Mouse (Mus musculus): ENCODE data around the gene Rnf24. TPM values are rescaled to one million over a fixed set of nuclear protein-coding genes. Genes with fewer than 3 reads are reported as not detected.
A peak's percentile ranks its signal among the peaks of the same experiment; 100 is the strongest.

Rnf24 gene
- total RNA-seq, 2 experiments from 2014 or later, result 1.2 to 1.3 TPM

DNA sequence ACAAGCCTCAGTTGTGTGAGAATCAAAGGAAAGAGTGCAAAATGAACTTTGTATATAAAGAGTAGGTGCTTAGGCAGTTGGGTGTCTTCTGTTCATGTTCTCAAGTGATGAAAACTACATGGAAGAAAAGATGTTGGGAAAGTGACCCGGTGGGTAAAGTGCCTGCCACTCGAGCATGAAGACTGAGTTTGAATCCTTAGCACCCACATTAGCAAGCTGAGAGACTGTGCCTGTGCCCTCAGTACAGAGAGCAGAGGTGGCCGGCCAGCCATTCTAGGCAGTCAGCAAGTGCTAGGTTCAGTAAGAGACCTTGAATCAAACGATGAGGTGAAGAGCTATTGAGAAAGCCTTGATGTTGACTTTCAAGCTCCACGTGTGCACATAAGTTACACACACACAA is 76.0 kb downstream of the Rnf24 start:
- intact Hi-C loops (cut with DNase I), result no loop called here
- DNase-seq, result no peak

DNA sequence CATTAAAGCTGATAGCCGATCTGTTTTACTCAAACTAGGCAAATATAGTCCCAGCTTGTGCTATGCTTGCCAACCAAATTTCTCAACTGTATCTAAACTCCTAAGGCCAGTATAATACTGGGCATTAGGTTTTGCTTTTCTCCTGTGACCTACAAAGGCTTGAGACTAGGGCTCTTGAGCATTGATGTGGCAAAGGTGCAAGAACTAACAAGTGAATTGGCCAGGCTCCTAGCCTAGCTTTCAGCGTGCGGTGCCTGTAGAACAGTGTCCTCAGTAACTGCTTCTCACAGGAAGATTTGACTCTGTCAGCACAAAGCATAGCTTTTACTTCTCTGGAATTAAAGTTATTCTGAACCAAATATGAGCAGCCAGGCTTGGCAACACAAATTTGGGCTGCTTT is 77.2 kb downstream of the Rnf24 start:
- DNase-seq, result no peak
- intact Hi-C loops (cut with DNase I), result no loop called here

DNA sequence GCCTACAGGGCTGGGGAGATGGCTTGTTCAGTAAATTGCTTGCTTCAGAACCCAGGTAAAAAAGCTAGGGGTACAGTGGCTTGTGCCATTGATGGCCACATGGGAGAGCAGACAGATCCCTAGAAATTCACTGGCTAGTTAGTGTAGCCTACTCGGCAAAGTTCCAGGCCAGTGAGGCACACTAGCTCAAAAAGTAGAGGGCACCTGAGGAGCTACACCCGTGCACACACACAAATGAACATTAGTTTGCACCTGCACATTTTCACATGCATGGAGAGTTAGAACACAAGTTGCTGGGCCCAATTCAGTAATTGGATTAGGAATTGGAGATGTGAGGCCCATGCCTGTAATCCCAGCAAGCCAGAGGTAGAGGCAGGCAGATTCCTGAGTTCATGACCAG is 87.6 kb downstream of the Rnf24 start:
- intact Hi-C loops (cut with DNase I), result loop anchor here (5.0 to 10.0 kb wide), 2 partner anchors 147 to 260 kb away; no protein-coding TSS in a partner anchor
- no peak for DNase-seq

DNA sequence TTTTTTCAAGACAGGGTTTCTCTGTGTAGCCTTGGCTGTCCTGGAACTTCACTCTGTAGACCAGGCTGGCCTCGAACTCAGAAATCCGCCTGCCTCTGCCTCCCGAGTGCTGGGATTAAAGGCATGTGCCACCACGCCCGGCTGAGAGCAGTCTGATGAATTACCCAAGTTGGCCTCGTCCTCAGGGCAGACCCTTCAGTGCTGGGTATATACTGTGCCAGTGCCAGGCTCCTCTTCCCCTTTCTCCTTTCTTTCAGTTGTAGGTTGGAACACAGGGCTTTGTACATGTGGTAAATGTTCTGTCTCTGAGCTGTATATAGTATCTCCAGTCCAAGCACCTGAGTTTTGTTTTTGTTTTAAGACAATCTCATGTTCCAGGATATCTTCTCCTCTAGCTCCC is 88.7 kb downstream of the Rnf24 start:
- intact Hi-C loops (cut with DNase I), result loop anchor here (10.0 kb wide), 1 partner anchor 261 kb away; no protein-coding TSS in a partner anchor
- no peak for DNase-seq

DNA sequence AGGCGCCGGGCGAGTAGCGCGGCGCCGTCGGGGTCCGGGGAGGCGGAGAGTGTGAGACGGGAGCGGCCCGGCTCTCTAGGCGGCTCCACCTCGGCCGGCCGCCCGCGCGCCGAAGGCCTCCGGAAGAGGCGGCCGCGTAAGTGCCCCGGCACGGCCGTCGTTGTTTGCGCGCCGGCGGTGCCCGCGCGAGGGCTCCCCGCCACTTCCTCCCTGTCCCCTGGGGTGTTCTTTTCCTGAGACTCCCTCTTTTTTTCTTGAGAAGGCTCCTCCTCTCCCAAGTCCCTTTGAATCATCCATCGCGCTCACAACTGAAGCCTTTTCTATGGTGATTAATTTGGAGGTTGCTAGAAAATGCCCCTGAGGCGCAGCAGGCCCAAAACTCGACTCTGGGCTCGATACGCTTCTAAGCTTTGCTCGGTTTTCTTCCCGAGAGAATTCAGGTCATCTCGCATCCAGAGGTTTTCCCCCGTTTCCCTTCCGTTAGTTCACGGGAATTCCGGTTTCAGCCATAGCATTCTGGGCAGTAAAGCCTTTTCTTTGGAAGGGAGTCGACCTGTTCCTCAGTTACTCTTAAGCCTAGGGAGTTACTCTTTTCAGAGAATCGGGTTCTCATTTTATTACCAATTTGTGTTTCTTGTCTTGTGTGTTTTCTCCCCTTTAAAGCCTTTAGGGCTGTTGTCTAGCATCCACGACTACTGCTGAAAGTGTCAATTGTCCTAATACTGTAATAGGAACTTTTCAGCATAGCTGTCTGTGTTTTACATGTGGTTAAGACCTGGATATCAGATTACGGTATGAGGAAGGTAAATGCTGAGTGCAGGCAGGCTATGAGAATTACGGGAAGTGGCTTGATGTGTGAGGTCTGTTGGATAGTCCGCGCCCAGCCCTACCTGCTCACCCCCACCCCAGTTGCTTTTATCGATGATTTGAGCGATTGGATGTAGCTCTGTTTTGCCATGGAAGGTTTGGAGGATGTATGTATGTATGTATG is 89.7 kb downstream of the Rnf24 start:
- DNase-seq, result no peak
- intact Hi-C loops (cut with DNase I), result loop anchor here (10.0 kb wide), 1 partner anchor 262 kb away; no protein-coding TSS in a partner anchor

DNA sequence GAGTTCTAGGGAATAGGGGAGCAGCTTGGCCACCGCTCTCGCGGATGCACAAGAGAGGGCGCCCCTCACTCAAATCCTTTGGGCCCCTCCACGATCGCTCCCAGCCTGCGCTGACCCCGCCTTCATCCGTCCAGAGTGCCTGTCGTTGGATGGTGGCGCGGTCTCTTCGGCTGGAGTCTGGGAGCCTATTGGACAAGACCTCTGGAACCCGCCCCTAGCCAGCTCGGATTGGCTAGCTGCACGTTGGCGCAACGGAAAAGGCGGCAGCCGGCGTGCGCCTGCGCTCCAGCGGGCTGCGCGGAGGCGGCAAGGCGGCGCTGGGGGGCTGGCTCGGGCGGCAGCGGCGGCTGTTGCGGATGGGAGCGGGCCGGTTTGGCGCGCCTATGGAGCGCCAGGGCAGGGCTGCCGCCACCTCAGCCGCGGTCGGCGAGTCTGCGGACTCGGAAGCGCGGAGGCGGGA is 90.4 kb downstream of the Rnf24 start, which contains the start of gene Pank2:
Pank2 (plus strand) TSS at position 283 of the 460 bp plus-strand sequence.
- intact Hi-C loops (cut with DNase I), result loop anchor here (10.0 kb wide), 1 partner anchor 263 kb away; no protein-coding TSS in a partner anchor

DNA sequence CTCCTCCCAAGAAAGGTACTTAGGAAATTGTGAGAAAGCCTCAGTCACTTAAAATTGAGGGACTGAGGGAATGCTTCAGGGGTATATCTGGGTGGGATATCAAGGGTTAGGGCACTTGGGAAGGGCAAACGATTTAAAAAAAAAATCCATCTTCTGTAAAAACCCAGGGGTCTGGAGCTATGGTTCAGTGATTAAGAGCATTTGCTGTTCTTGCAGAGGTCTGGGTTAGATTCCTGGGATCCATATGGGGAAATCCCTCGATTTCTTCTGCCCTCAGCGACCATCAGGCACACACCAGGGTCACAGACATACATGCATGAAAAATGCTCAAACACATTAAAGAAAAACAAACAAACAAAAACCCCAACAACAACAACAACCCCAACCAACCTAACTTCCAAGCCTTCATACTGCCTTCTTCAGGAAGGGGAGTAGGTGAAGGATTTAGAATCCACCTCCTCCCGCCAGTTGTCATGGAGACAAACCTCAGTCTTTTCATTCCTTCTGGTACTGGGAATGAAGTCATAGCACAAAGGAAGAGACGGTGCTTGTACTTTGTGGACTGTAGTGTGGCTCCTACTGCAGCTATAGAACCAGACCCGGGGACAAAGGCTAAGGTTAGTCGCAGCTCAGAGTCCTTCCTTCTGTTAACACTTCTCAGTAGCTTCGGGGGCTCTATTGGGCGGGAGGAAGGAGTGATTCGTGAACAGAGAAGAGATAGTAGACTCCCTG is 91.0 kb downstream of the Rnf24 start:
- DNase-seq, result no peak
- intact Hi-C loops (cut with DNase I), result loop anchor here (10.0 kb wide), 1 partner anchor 263 kb away; no protein-coding TSS in a partner anchor

More for the DNA sequence above, 90.4 kb downstream of the Rnf24 start, which contains the start of gene Pank2:
- peak; percentile 93 to 97 for DNase-seq

DNA sequence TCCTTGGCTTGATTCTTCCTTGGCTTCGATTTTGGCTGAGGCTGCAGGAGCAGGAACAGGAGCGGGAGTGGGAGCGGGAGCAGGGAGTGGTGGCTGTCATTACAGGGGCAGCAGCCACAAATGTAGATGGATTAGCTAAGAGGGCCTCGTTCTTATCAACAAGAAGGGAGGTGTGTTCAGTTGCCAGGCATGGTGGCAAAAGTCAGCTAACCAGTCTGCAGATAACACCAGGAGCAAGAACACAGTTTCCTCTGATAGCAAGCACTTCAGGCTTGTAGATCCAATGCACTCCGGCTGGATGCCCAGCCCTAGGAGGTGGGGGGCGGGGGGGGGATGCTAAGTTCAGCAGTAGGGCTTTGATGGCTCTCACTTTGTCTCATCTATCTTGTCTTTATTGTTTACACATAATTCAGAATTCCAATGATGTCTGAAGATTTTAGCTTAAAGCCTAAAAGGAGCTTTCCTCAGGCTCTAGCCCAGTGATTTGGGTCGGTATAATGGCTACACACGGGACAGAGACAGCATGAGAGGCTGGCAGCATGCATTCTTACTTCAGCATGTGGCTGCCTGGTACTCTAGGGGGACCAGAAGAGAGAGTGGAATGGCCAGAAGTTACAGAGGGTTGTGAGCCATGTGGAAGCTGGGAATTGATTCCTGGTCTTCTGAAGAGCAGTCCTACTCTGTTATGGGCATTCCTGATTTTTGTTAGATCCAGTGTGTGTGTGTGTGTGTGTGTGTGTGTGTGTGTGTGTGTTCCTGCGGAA is 92.0 kb downstream of the Rnf24 start:
- no peak for DNase-seq
- intact Hi-C loops (cut with DNase I), result loop anchor here (10.0 kb wide), 1 partner anchor 264 kb away; no protein-coding TSS in a partner anchor

DNA sequence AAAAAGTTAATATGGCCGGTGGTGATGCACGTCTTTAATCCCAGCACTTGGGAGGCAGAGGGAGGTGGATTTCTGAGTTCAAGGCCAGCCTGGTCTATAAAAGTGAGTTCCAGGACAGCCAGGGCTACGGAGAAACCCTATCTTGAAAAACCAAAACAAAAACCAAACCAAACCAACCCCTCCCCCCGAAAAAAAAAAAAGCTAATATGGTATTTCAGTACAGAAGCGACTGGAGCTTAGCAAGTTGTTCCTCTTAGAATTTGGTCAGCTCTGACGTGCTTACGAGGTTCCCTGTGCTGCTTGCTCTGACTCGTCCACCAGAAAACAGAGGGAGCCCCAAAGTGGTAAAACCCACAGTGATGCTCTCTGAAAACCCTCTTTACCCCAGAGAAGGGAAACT is 94.0 kb downstream of the Rnf24 start:
- intact Hi-C loops (cut with DNase I), result loop anchor here (10.0 kb wide), 1 partner anchor 294 kb away; no protein-coding TSS in a partner anchor
- DNase-seq, result no peak

DNA sequence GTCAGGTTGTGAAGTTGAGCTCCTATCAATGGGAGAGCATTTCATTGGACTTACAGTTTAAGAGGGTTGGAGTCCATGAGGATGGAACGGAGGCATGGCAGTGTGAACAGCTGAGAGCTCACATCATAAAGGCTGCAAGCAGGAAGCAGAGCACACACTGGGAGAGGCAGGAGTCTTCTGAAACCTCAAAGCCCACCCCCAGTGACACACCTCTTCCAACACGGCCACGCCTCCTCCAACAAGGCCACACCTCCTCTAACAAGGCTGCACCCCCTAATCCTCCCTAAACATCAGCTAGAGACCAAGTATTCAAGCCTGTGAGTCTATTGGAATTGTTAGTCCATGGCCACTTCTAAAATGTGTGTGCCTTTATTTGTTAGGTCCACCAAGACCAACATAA is 97.0 kb downstream of the Rnf24 start:
- DNase-seq, result no peak
- intact Hi-C loops (cut with DNase I), result loop anchor here (2.0 to 10.0 kb wide), 2 partner anchors 161 to 291 kb away; no protein-coding TSS in a partner anchor

DNA sequence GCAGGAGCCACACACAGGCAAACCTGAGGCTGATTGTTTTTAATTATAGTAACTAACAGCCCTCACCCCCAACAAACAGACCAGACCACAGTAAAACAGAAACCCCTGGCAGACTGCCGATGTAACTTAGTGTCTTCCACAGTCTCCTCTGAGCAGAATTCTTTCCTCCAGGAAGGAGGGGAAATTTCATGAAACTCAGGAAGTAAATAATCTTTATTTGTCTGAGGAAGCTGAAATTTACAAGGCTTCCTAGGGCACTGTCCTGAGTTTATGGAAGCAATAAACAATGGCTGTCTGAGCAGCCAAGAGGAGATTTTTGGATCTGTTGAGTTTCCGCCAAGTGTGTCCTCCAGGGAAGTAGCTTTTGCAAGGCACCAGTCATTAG is 98.4 kb downstream of the Rnf24 start:
- intact Hi-C loops (cut with DNase I), result loop anchor here (2.0 to 10.0 kb wide), 3 partner anchors 77 to 290 kb away; no protein-coding TSS in a partner anchor
- no peak for DNase-seq

DNA sequence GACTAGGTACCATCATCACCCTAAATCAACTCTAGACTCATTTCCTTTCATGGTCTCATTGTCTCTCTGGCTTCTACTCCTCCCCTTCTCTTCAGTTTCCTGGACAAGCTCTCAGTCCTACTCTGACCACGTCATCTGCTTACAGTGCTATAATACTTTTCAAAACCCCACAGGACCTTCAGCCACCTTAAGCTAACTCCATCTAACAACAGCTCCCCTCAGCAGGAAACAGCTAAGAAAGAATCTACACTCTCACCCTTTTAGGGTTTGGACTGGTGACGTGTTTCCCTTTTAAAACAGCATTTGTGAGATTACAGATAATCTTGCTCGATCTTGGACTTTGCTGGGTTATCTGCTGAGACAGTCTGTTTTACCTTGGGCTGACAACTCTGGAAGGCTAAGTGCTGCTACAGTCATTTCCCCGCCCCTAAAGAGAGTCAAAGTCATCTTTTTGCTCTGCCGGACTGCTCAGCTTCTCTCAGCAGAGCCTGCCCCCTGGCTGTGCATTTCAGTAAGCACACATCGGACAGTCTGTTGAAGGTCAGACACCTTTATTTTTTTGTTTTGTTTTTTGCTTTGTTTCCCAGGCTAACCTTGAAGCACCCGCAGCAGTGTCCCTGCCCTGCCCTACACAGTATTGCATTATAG is 98.9 kb downstream of the Rnf24 start:
- peak; percentile 40 to 58 for DNase-seq
- intact Hi-C loops (cut with DNase I), result loop anchor here (2.0 to 10.0 kb wide), 3 partner anchors 77 to 289 kb away; no protein-coding TSS in a partner anchor

Small RNA genes within 50 kb of the gene (microRNA-seq; reads per million reads assigned to microRNA genes)
- 13.4 to 13.6 reads per million in 2 experiments for gene Mir103-2

Other genes with a start within 250 kb of the Rnf24 start
- 10 to 100 TPM in 1 of 2 experiments, 1 to 10 TPM in 1; 10.0 to 13.1 TPM for gene Hspa12b, start 225.6 kb downstream of the Rnf24 start, total RNA-seq (2021)
- not detected for gene Gm11037, start 219.4 kb downstream of the Rnf24 start, total RNA-seq (2021)
- 1 to 10 TPM; 4.3 to 4.4 TPM for gene 1700037H04Rik, start 192.8 kb downstream of the Rnf24 start, total RNA-seq (2021)
- 10 to 100 TPM; 63.9 to 64.3 TPM for gene Cenpb, start 172.8 kb downstream of the Rnf24 start, total RNA-seq (2021)
- 1 to 10 TPM; 1.8 to 2.2 TPM for gene Cdc25b, start 165.9 kb downstream of the Rnf24 start, total RNA-seq (2021)
- 1 to 10 TPM; 1.2 to 2.0 TPM for gene Spef1, start 165.6 kb downstream of the Rnf24 start, total RNA-seq (2021)
- 10 to 100 TPM; 13.9 to 15.0 TPM for gene Ap5s1, start 145.8 kb downstream of the Rnf24 start, total RNA-seq (2021)
- 10 to 100 TPM; 35.9 to 58.0 TPM for gene Mavs, start 118.8 kb downstream of the Rnf24 start, total RNA-seq (2021)
- 10 to 100 TPM; 16.9 to 21.3 TPM for gene Pank2, start 90.4 kb downstream of the Rnf24 start, total RNA-seq (2021)
- 100 to 1,000 TPM; 103 to 399 TPM for gene Smox, start 138.6 kb upstream of the Rnf24 start, total RNA-seq (2021)
- gene Adra1d, start 209.4 kb upstream of the Rnf24 start, total RNA-seq (2021), result under 1 TPM; 0.27 to 0.87 TPM